Mouse (Mus musculus) neutrophil, adult 65 days (primary cell): ENCODE measurements around the gene Mmp23. TPM values are rescaled to one million over a fixed set of nuclear protein-coding genes. Genes with fewer than 3 reads are reported as not detected.

ENCODE experiments used
- total RNA-seq: library from RNA; stranded (reverse); gene quantifications from 2 replicates; pipeline ENCODE4 v1.2.4, GENCODE M21; 2023

Gene Mmp23
- 0.34 and 1.3 TPM in 2 replicates for total RNA-seq

DNA sequence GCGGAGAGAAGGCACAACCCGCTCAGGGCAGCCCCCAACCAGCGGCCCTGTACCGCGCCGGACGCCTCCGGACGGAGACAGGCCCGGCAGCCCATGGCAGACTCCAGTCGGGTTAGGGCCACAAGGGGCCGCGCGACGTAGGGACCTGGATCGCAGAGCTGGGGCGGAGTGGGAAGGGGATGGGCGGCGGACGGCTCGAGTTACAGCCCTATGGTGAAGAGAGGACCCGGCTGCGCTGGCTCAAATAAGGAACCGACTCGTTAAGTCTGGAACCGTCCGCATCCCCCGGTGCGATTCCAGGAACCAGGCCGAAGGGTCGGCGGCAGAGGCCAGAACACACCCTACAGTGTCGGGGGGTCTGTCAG, at the start of gene Mmp23:
Gene Mmp23 (minus strand): TSS at position 299 of the 365 bp plus-strand sequence.

GRCm38 (mm10) chr4:155694111-155694481, 40.9 kb upstream of the Mmp23 start, which contains the start of gene Fndc10:
Gene Fndc10, plus strand, starts transcription at chr4:155694342.

DNA sequence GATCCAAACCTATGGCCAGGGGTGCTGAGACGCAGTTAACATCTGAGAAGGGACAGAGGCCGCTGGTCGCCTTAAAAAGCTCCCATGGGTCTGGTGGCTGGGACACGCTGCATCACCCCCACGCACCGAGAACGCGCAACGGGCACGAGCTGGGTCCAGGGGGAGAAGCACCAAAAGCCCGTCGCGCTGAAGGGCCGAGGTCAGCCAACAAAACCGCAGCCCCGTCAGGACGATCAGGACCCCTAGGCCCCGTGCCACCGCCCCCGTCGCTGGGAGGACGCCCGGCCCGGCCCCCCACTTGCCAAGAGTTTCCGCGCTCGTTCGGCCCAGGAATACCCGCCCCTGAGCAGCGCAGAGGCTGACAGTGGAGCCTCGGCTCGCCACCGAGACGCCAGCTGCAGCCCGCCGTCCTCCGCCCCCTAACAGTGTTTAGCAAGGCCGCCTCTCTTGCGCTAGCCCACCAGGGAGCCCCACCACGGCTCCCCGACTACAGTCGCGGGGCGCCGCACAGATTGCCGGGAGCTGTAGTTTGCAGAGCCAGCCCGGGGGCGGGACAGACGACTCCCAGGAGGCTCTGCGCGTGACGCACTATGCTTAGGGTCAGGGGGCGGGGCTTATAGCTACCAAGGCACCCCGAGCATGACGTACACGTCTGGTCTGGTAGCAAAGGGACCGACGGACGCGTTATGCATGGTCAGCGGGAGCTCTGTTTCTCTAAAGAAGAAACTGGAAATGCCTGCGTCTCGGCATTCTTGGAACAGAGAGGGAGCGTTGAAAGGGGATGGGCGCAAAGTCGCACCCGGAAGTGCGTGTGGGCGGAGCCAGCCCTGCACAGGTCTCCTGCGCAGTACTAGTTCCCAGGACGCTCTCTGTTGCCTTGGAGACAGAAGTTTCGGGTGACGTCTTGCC, 15.8 kb upstream of the Mmp23 start, which contains the start of gene Mib2:
Gene Mib2 (minus strand): TSS at position 510 of the 909 bp plus-strand sequence.

GRCm38 (mm10) chr4:155645308-155645707, 7.9 kb downstream of the Mmp23 start, which contains the start of gene Gm10563:
Gene Gm10563, minus strand, starts transcription at chr4:155645408.

DNA sequence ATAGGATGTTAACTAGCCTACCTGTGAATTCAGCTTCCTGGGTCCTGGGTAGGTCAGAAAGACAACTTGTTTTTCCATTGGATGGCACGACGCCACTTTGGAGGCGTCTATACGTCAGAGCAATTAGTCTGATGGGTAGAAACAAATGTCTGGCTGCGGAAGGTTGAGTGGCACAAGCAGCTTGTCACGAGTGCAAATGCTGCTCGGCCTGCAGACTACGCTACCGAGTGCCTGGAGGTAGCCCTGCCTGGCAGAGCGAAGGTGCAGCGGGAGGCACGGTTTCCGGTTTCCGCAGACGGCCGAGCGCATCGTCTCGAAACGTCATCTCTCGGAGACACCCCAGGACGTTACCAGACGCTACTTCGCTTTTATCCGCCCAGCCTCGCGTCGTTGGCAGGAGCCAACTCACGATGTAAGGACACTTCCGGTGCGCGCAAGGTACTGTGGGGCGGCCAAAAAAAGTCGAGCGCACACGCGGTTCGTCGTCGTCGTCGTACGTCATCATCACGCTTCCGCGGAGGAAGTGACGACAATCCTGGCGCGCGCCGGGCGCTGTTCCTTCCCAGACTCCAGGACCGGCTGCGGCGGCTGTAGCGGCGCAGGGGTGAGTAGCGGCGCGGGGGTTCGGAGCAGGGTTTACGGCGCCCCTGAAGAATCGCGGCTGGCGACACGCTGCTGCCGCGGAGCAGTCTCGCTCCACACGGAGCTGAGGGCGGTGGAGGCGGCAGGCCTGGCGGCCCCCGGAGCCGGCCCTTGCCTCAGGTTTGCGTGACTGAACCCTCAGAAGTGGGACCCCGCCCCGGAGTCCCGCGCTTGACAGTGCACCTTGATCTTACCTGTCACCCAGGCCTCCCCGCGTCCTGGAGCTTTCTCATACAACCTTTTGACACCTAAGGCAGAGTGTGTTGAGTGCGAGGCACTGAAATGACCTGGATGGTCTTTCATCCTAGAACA, 28.6 kb downstream of the Mmp23 start, which contains the start of gene Cdk11b:
Gene Cdk11b (plus strand): TSS at position 517 of the 954 bp plus-strand sequence.

GRCm38 (mm10) chr4:155601091-155601996, 51.8 kb downstream of the Mmp23 start, which contains the start of gene Slc35e2:
Gene Slc35e2, plus strand, starts transcription at chr4:155601416.

Other genes starting within 250 kb of the Mmp23 start
- gene Cfap74, start 244.2 kb downstream of the Mmp23 start, total RNA-seq, result 0.48 and 0.63 TPM in 2 replicates
- not detected in 2 replicates for gene Tmem52, start 184.3 kb downstream of the Mmp23 start, total RNA-seq
- 221 and 270 TPM in 2 replicates for gene Gnb1, start 162.0 kb downstream of the Mmp23 start, total RNA-seq
- 364 and 368 TPM in 2 replicates for gene Nadk, start 91.0 kb downstream of the Mmp23 start, total RNA-seq
- gene Slc35e2, start 52.0 kb downstream of the Mmp23 start, total RNA-seq, result 13.1 and 16.4 TPM in 2 replicates
- 181 and 295 TPM in 2 replicates for gene Cdk11b, start 28.5 kb downstream of the Mmp23 start, total RNA-seq
- gene Gm10563, start 8.0 kb downstream of the Mmp23 start, total RNA-seq, result not detected in 2 replicates
- 30.7 and 38.4 TPM in 2 replicates for gene Mib2, start 15.8 kb upstream of the Mmp23 start, total RNA-seq
- gene Fndc10, start 41.0 kb upstream of the Mmp23 start, total RNA-seq, result 0.22 and 0.54 TPM in 2 replicates
- gene Ssu72, start 51.4 kb upstream of the Mmp23 start, total RNA-seq, result 82.1 and 98.7 TPM in 2 replicates
- gene Tmem240, start 81.4 kb upstream of the Mmp23 start, total RNA-seq, result 0.23 and 0.41 TPM in 2 replicates
- 7.3 and 11.4 TPM in 2 replicates for gene Atad3a, start 107.7 kb upstream of the Mmp23 start, total RNA-seq
- gene Vwa1, start 121.3 kb upstream of the Mmp23 start, total RNA-seq, result not detected in 2 replicates
- not detected in 2 replicates for gene Tmem88b, start 132.5 kb upstream of the Mmp23 start, total RNA-seq
- not detected in 2 replicates for gene Ankrd65, start 137.1 kb upstream of the Mmp23 start, total RNA-seq
- 45.0 and 61.8 TPM in 2 replicates for gene Mrpl20, start 149.5 kb upstream of the Mmp23 start, total RNA-seq
- gene Ccnl2, start 159.1 kb upstream of the Mmp23 start, total RNA-seq, result 162 and 225 TPM in 2 replicates
- 98.0 and 129 TPM in 2 replicates for gene Aurkaip1, start 177.9 kb upstream of the Mmp23 start, total RNA-seq
- gene Mxra8, start 186.3 kb upstream of the Mmp23 start, total RNA-seq, result 0.23 and 1.3 TPM in 2 replicates
- 49.9 and 68.5 TPM in 2 replicates for gene Dvl1, start 194.0 kb upstream of the Mmp23 start, total RNA-seq
- gene Tas1r3, start 210.0 kb upstream of the Mmp23 start, total RNA-seq, result 2.3 and 2.6 TPM in 2 replicates
- 20.5 and 22.6 TPM in 2 replicates for gene Cptp, start 216.1 kb upstream of the Mmp23 start, total RNA-seq
- 31.9 and 42.4 TPM in 2 replicates for gene Ints11, start 216.2 kb upstream of the Mmp23 start, total RNA-seq
- gene Pusl1, start 238.4 kb upstream of the Mmp23 start, total RNA-seq, result 10.6 and 10.8 TPM in 2 replicates
- gene Acap3, start 238.4 kb upstream of the Mmp23 start, total RNA-seq, result 55.0 and 80.6 TPM in 2 replicates